Mouse (Mus musculus): ENCODE data around the gene Mecom.

DNA sequence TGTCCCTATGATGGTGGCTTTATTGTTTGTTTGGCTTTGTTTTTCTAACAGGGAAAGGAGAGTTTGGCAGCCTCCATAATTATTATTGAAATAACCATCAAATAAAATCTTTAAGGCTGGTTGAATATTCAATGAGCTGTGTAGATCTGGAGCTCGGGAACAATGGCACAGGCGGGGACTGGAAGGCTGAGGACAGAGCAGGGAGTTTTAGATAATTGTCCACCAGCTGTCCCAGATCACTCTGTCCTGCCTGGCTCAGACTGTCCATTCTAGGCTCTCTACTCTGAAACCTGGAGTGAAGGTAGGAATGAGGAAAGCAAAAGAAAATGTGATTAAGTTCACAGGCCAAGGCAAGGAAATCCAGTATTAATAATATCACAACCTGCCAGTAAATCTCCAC is 232.9 kb downstream of the Mecom start:
- TF ChIP-seq GATA1 (IDR thresholded peaks at IDR 0.05; ENCODE audit: borderline replicate concordance, low read length) = no peak
- TF ChIP-seq FLI1 (IDR thresholded peaks at IDR 0.05; ENCODE audit: low read length) = no peak
